Mouse (Mus musculus) cerebral cortex, adult 2 months (tissue): ENCODE results near the gene Map1s.

ENCODE experiments used
- WGBS: fragments of 180-500 bp; shearing (Covaris S2); methylation state at CpG from one replicate; pipeline ENCODE4 v1.1.7; 2018; 5-methylcytosine and 5-hydroxymethylcytosine counted together

The Map1s gene

DNA sequence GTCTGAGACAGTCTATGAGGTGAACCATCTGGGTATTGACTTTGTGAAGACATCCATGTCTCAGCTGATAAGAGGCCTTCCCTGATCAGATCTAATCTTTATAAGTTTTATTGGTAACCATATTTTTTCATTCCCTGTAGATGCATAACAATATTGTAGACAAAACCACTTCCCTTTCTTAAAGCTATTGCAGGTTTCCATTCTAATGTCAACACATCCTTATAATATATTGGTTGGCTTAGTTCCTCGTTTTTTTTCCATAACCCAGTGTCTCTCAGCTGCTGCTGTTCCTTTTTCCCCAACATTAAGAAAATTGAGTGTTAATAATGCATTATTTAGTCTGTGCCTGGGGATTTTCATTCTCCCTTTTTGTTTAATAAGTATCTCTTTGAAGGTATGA is 37.5 kb downstream of the Map1s start:
- WGBS: 58% methylated on average over 1 of the region's 1 CpGs

DNA sequence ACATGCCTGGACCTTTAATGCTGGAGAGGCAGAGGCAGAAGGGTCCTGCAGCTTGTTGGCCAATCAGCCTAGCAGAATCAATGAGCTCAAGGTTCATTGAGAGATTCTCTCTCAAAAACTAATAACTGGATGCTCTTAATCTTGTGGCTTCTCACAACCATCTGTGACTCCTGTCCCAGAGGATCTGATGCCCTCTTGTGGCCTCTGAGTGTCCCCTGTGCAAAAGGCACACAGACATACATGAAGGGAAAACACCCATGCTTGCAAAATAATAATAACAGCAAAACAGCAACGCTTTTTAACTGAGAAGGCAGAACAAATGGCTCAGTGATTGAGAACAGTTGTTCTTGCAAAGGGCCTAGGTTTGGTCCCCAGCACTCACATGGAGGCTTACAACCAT is 44.1 kb downstream of the Map1s start:
- WGBS: 83% methylated on average over 1 of the region's 1 CpGs

DNA sequence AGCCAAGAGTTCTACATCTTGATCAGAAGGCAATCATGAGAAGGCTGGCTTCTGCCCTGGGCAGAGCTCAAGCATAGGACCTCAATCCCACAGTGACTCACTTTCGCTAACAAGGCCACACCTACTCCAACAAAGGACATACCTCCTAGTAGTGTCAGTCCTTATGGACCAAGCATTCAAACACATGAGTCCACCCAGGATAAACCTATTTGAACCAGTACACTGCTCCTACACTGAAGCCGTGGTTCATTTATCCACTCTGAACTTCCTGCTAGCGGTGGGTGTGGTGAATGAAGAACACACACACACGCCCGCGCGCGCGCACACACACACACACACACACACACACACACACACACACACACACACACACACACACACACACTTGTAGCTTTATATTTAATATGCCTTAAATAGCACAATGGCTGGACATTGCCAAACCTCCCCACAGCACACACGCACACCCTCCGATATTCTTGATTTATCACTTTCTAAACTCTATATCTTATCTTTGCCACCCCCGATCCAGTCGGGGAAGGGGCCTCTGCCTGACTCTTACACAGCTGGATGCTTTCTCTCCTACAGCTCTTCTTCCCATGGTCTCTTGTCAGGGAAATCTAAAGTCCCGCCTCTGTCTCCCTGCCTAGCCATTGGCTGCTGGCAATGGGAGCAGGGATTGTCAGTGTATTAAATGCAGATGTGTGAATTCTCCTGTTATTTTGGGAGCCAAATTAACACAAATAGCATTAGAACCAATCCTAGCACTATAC is 55.2 kb downstream of the Map1s start:
- 82% methylated on average over 14 of the region's 14 CpGs for WGBS

DNA sequence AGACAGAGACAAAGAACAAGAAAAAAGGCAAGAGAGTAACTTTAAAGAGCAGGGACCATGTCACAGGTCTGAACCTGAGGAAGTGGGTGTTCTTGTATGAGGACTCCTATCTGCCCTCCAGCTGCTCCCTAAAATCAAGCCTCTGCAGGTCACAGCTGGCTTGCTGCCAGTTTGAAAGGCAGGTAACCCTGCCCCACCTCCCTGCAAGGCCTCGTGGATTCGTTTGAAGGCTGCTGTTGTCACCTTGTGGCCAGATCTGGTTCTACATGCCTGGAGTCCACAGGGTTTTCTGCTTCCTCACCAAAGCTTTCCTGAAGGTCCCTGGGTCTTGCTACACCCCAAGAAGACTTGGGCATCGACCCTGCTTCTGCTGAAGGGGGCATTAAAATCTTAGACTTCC is 58.4 kb downstream of the Map1s start:
- 9% methylated on average over 3 of the region's 3 CpGs for WGBS
